Mouse (Mus musculus): ENCODE data around the gene Xpo6.

- TF ChIP-seq POLR2A (IDR thresholded peaks at IDR 0.05; ENCODE audit: extremely low read depth, insufficient read depth, low read length) = no peak
- TF ChIP-seq CTCF (IDR thresholded peaks at IDR 0.05; ENCODE audit: extremely low read depth, insufficient read depth, low read length) = no peak
Observed at GRCm38 (mm10) chr7:126100440-126100839, 99.9 kb downstream of the Xpo6 start.
